12 mouse cellular contexts compared by ENCODE assay signal in the genomic region with DNA sequence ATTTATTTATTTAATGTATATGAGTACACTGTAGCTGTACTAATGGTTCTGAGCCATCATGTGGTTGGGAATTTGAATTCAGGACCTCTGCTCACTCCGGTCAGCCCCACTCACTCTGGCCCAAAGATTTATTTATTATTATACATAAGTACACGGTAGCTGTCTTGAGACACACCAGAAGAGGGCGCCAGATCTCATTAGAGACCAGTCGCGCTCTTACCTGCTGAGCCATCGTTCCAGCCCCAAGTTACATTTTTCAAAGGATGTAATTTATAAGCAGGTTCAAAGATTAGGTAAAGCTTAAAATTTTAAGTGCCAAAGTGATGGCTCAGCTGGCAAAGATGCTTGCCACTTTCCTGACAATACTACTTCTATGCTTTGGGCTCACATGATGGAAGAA. TPM values are rescaled to one million over a fixed set of nuclear protein-coding genes. Genes with fewer than 3 reads are reported as not detected.
DNase-seq lines count a peak whose midpoint lies in the region; ATAC-seq and TF ChIP-seq lines count a peak whose summit lies in the region.
"Had no signal": no experiment of that assay in that cellular context is flagged by ENCODE, and none has a peak within 500 bp of the region (broad histone marks: within the 10 kb centered on the region; RNA-seq: fewer than 3 reads in every experiment).

No protein-coding gene starts in this region.

- H3K27ac ChIP-seq in heart, adult 2 months = no peak overlapping the region
- H3K27ac ChIP-seq in heart, embryonic 12.5 days (ENCODE audit: poor library complexity, severe bottlenecking) = no peak overlapping the region
- H3K27ac ChIP-seq in midbrain, embryonic 14.5 days (replicated peaks; ENCODE audit: low read depth, low read length) = no peak overlapping the region
- no peak overlapping the region for H3K27ac ChIP-seq in midbrain, embryonic 15.5 days
- no peak overlapping the region for H3K27ac ChIP-seq in intestine, embryonic 16.5 days (ENCODE audit: low read length)
- H3K27ac ChIP-seq: embryonic facial prominence, embryonic 15.5 days had no signal

- WGBS in heart, adult 2 months = 71% methylated on average over 6 of the region's 6 CpGs
- WGBS in heart, embryonic 12.5 days = 82% methylated on average over 6 of the region's 6 CpGs
- 85% methylated on average over 6 of the region's 6 CpGs for WGBS in midbrain, embryonic 14.5 days
- WGBS in midbrain, embryonic 15.5 days = 78% methylated on average over 6 of the region's 6 CpGs
- 83% methylated on average over 6 of the region's 6 CpGs for WGBS in intestine, embryonic 16.5 days

- H3K4me2 ChIP-seq in heart, embryonic 12.5 days = no peak overlapping the region
- H3K4me2 ChIP-seq in midbrain, embryonic 14.5 days (ENCODE audit: low read length) = no peak overlapping the region
- no peak overlapping the region for H3K4me2 ChIP-seq in midbrain, embryonic 15.5 days
- H3K4me2 ChIP-seq in intestine, embryonic 16.5 days (ENCODE audit: low read depth, low read length) = no peak overlapping the region
- H3K4me2 ChIP-seq: embryonic facial prominence, embryonic 15.5 days had no signal

- TF ChIP-seq POLR2A in heart, adult 2 months (IDR thresholded peaks at IDR 0.05; ENCODE audit: insufficient read depth, low read depth, low read length) = no peak

- H3K4me3 ChIP-seq in heart, adult 2 months = no peak overlapping the region
- no peak overlapping the region for H3K4me3 ChIP-seq in heart, embryonic 12.5 days
- H3K4me3 ChIP-seq in midbrain, embryonic 14.5 days (replicated peaks; ENCODE audit: low read depth, low read length) = no peak overlapping the region
- no peak overlapping the region for H3K4me3 ChIP-seq in midbrain, embryonic 15.5 days
- H3K4me3 ChIP-seq in intestine, embryonic 16.5 days (ENCODE audit: low read length) = no peak overlapping the region
- H3K4me3 ChIP-seq: embryonic facial prominence, embryonic 15.5 days; myocyte had no signal

- no peaks in the 10 kb centered on the region for H3K79me2 ChIP-seq in heart, adult 2 months (replicated peaks; ENCODE audit: control insufficient read depth, insufficient read depth, low read length)

- ATAC-seq in heart, embryonic 12.5 days (ENCODE audit: insufficient number of reproducible peaks, low FRiP score) = no peak
- ATAC-seq in midbrain, embryonic 14.5 days (ENCODE audit: low FRiP score, low TSS enrichment) = no peak
- no peak for ATAC-seq in midbrain, embryonic 15.5 days (replicated peaks)
- ATAC-seq in intestine, embryonic 16.5 days = no peak

- H3K9ac ChIP-seq in heart, adult 2 months (ENCODE audit: low read depth, low read length) = no peak overlapping the region
- no peak overlapping the region for H3K9ac ChIP-seq in heart, embryonic 12.5 days
- H3K9ac ChIP-seq in midbrain, embryonic 14.5 days (replicated peaks; ENCODE audit: low read length) = no peak overlapping the region
- H3K9ac ChIP-seq in midbrain, embryonic 15.5 days = no peak overlapping the region
- no peak overlapping the region for H3K9ac ChIP-seq in intestine, embryonic 16.5 days (ENCODE audit: low read depth, low read length)
- H3K9ac ChIP-seq: embryonic facial prominence, embryonic 15.5 days had no signal

- no peaks in the 10 kb centered on the region for H3K27me3 ChIP-seq in heart, adult 2 months (ENCODE audit: control insufficient read depth, insufficient read depth, low read length)
- no peaks in the 10 kb centered on the region for H3K27me3 ChIP-seq in heart, embryonic 12.5 days (replicated peaks)
- H3K27me3 ChIP-seq in midbrain, embryonic 14.5 days (ENCODE audit: control insufficient read depth, insufficient read depth, low read length) = no peaks in the 10 kb centered on the region
- H3K27me3 ChIP-seq in midbrain, embryonic 15.5 days (replicated peaks) = no peaks in the 10 kb centered on the region
- H3K27me3 ChIP-seq in intestine, embryonic 16.5 days (replicated peaks; ENCODE audit: control insufficient read depth, insufficient read depth, low read length) = no peaks in the 10 kb centered on the region
- H3K27me3 ChIP-seq: embryonic facial prominence, embryonic 15.5 days had no signal

- TF ChIP-seq CTCF in heart, adult 2 months (IDR thresholded peaks at IDR 0.05) = peak; percentile 67

- H3K36me3 ChIP-seq in heart, adult 2 months (ENCODE audit: control insufficient read depth, insufficient read depth, low read length) = peaks cover 4% of the 10 kb centered on the region
- no peaks in the 10 kb centered on the region for H3K36me3 ChIP-seq in heart, embryonic 12.5 days
- H3K36me3 ChIP-seq in midbrain, embryonic 14.5 days (ENCODE audit: control insufficient read depth, insufficient read depth, low read length) = no peaks in the 10 kb centered on the region
- no peaks in the 10 kb centered on the region for H3K36me3 ChIP-seq in midbrain, embryonic 15.5 days (replicated peaks)
- H3K36me3 ChIP-seq in intestine, embryonic 16.5 days (ENCODE audit: control insufficient read depth, insufficient read depth, low read length) = no peaks in the 10 kb centered on the region
- H3K36me3 ChIP-seq: embryonic facial prominence, embryonic 15.5 days had no signal

- DNase-seq in heart, adult 2 months = no peak
- peak; percentile 8 for DNase-seq in midbrain, embryonic 14.5 days
- peak; percentile 18 for DNase-seq in NIH3T3 (ENCODE audit: low read depth)
- DNase-seq in lung, postnatal 10 days = peak; percentile 13
- DNase-seq in Muller cell, postnatal 12 days (ENCODE audit: inconsistent ontology term) = no peak
- DNase-seq: cerebellum, adult 18-20 months; heart, postnatal 36 days had no signal

- no peaks in the 10 kb centered on the region for H3K9me3 ChIP-seq in heart, embryonic 12.5 days (replicated peaks)
- H3K9me3 ChIP-seq in midbrain, embryonic 14.5 days (ENCODE audit: control insufficient read depth, low read length) = no peaks in the 10 kb centered on the region
- H3K9me3 ChIP-seq in midbrain, embryonic 15.5 days = no peaks in the 10 kb centered on the region
- H3K9me3 ChIP-seq in intestine, embryonic 16.5 days (ENCODE audit: control insufficient read depth, low read length) = no peaks in the 10 kb centered on the region
- H3K9me3 ChIP-seq: embryonic facial prominence, embryonic 15.5 days had no signal

- intact Hi-C loops in heart, adult 2 months (cut with DNase I) = no loop called here

- no peak for TF ChIP-seq EP300 in heart, adult 2 months (IDR thresholded peaks at IDR 0.05; ENCODE audit: insufficient read depth, low read depth, low read length)

- peaks cover 15% of the 10 kb centered on the region for H3K4me1 ChIP-seq in heart, adult 2 months (ENCODE audit: control insufficient read depth, insufficient read depth, low read length)
- peaks cover 36% of the 10 kb centered on the region for H3K4me1 ChIP-seq in heart, embryonic 12.5 days (replicated peaks)
- H3K4me1 ChIP-seq in midbrain, embryonic 14.5 days (ENCODE audit: control insufficient read depth, insufficient read depth, low read length) = 0 out of 2 replicates have a peak, but pooled peaks cover 4% of the 10 kb centered on the region
- peaks cover 11% of the 10 kb centered on the region for H3K4me1 ChIP-seq in midbrain, embryonic 15.5 days
- peaks cover 14% of the 10 kb centered on the region for H3K4me1 ChIP-seq in intestine, embryonic 16.5 days (ENCODE audit: control insufficient read depth, insufficient read depth, low read length)

RNA-seq across cellular contexts. Expression of gene Smu1, which starts 20.9 kb away (rescaled TPM):
- total RNA-seq in heart, adult 2 months (2021) = 10 to 100 TPM; 27.0 to 31.7 TPM
- polyA plus RNA-seq in heart, adult 2 months (2012; rRNA removed) = 13.8 and 28.8 TPM in 2 replicates
- 93.8 and 94.3 TPM in 2 replicates for polyA plus RNA-seq in heart, embryonic 12.5 days (2016; fragmentation: Nextera tagmentation; extraction: Ambion mirVana)
- polyA plus RNA-seq in midbrain, embryonic 14.5 days (2014; fragmentation: Nextera tagmentation; extraction: Ambion mirVana) = 114 and 136 TPM in 2 replicates
- polyA plus RNA-seq in midbrain, embryonic 15.5 days (2015; fragmentation: Nextera tagmentation; extraction: Ambion mirVana) = 118 and 120 TPM in 2 replicates
- polyA plus RNA-seq in intestine, embryonic 16.5 days (2015; fragmentation: Nextera tagmentation; extraction: Ambion mirVana) = 136 and 145 TPM in 2 replicates

RNA-seq across cellular contexts. Expression of gene Dnaja1, which starts 56.7 kb away (rescaled TPM):
- 100 to 1,000 TPM in 1 of 2 experiments, 10 to 100 TPM in 1; 60.2 to 114 TPM for total RNA-seq in heart, adult 2 months (2021)
- 5.9 and 11.5 TPM in 2 replicates for polyA plus RNA-seq in heart, adult 2 months (2012; rRNA removed)
- 303 and 308 TPM in 2 replicates for polyA plus RNA-seq in heart, embryonic 12.5 days (2016; fragmentation: Nextera tagmentation; extraction: Ambion mirVana)
- 669 and 677 TPM in 2 replicates for polyA plus RNA-seq in midbrain, embryonic 14.5 days (2014; fragmentation: Nextera tagmentation; extraction: Ambion mirVana)
- polyA plus RNA-seq in midbrain, embryonic 15.5 days (2015; fragmentation: Nextera tagmentation; extraction: Ambion mirVana) = 628 and 666 TPM in 2 replicates
- polyA plus RNA-seq in intestine, embryonic 16.5 days (2015; fragmentation: Nextera tagmentation; extraction: Ambion mirVana) = 295 and 316 TPM in 2 replicates

Comparison
In these comparisons a context has a peak if more than half of its experiments do, and no peak if none do; other contexts are left out.
1. RNA of gene Dnaja1, which starts 56.7 kb away (polyA plus RNA-seq): 669 to 677 TPM in midbrain, embryonic 14.5 days, 628 to 666 TPM in midbrain, embryonic 15.5 days, 295 to 316 TPM in intestine, embryonic 16.5 days and 303 to 308 TPM in heart, embryonic 12.5 days; 5.9 to 11.5 TPM in heart, adult 2 months; every median in the first group is over 10 times any median in the second.
2. DNase-seq: peak in midbrain, embryonic 14.5 days (single experiment), NIH3T3 (single experiment) and lung, postnatal 10 days (single experiment); none in heart, adult 2 months (0 of 2) and Muller cell, postnatal 12 days (single experiment).